Mouse (Mus musculus): ENCODE data around the gene Zbtb3. TPM values are rescaled to one million over a fixed set of nuclear protein-coding genes. Genes with fewer than 3 reads are reported as not detected.

Gene Zbtb3
- total and polyA plus RNA-seq, 3 experiments: 1.2 to 2.5 (median 2.2) TPM

DNA sequence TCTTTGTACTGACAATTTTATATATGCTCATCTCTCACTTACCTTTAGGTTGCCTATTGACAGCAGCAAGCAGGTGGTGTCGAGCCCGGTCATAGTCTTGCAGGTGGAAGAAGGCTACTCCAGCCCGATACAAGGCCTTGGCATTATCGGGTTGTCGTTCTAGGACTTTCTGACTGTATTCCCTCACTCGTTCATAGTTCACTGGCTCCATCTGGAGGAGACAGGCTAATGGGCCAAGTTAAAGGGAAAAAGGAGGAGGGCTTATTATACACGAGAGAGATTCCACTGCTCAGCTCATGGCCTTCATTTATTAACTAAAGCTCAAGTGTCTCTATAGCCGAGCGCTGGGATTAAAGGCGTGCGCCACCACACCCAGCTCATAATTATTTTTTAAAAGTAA lies 13.5 kb downstream of the Zbtb3 start:
- no peak for DNase-seq (ENCODE audit: extremely low read depth)
- in situ Hi-C loops (cut with MboI; ENCODE audit: low pct_ligation_motif_present, low pct_unique_long_range_greater_than_20kb, low sequenced_read_pairs): no loop called here
- Histone ChIP-seq H3K4me1 (ENCODE audit: control insufficient read depth in 1 of 2, insufficient read depth in 2 of 2) (peaks cover 10 to 34% of the 10 kb centered on the region in 2 experiments), H3K9ac (ENCODE audit: insufficient read depth, low read depth) (no peak overlapping the region), H3K79me2 (replicated peaks; ENCODE audit: control insufficient read depth, extremely low read depth, insufficient read depth, poor library complexity, severe bottlenecking) (peaks cover 48% of the 10 kb centered on the region), H3K27me3 (replicated peaks) (no peaks in the 10 kb centered on the region), H3K9me3 (replicated peaks; ENCODE audit: low read length) (no peaks in the 10 kb centered on the region), H3K4me3 (replicated peaks in 1 of 3; ENCODE audit: low read depth in 2 of 3, low read length in 2 of 3, poor library complexity in 1 of 3) (no peak overlapping the region), H3K4me2 (ENCODE audit: insufficient read depth, low read depth, poor library complexity, severe bottlenecking) (no peak overlapping the region; the same call in 1 of the 2 replicates), H3K27ac (ENCODE audit: insufficient read depth, low read depth) (no peak overlapping the region), H3K36me3 (replicated peaks in 1 of 2; ENCODE audit: control insufficient read depth in 1 of 2, insufficient read depth in 1 of 2, low read length in 1 of 2) (peaks cover 38 to 57% of the 10 kb centered on the region in 2 experiments)
- no peak for TF ChIP-seq MAZ (IDR thresholded peaks at IDR 0.05; ENCODE audit: low read depth, low read length)
- TF ChIP-seq RAD21 (IDR thresholded peaks at IDR 0.05; ENCODE audit: low read depth, low read length): peak; percentile 44
- peak; percentile 27; the same call in 1 of the 2 replicates for TF ChIP-seq SMC3 (IDR thresholded peaks at IDR 0.05; ENCODE audit: low read depth, low read length)
- peak in 1 of 2 experiments; percentile 47; a peak in 2 of 4 replicates for TF ChIP-seq CTCF (conservative IDR thresholded peaks at IDR 0.05 in 1 of 2, IDR thresholded peaks at IDR 0.05 in 1 of 2; ENCODE audit: low read depth in 2 of 2, low read length in 2 of 2)
- no peak for TF ChIP-seq MAFK (IDR thresholded peaks at IDR 0.05; ENCODE audit: insufficient replicate concordance, low read length)
- no peak for TF ChIP-seq ELF1 (IDR thresholded peaks at IDR 0.05; ENCODE audit: low read depth, low read length)
- TF ChIP-seq MXI1 (IDR thresholded peaks at IDR 0.05; ENCODE audit: low read depth, low read length): no peak
- TF ChIP-seq CHD1 (IDR thresholded peaks at IDR 0.05; ENCODE audit: low read depth, low read length): no peak
- TF ChIP-seq GABPA (IDR thresholded peaks at IDR 0.05; ENCODE audit: insufficient replicate concordance, low read depth, low read length): no peak
- TF ChIP-seq MAX (IDR thresholded peaks at IDR 0.05; ENCODE audit: low read length): no peak
- dilution Hi-C loops (cut with MboI; ENCODE audit: extremely low pct_ligation_motif_present, extremely low pct_unique_long_range_greater_than_20kb, low sequenced_read_pairs): no loop called here

DNA sequence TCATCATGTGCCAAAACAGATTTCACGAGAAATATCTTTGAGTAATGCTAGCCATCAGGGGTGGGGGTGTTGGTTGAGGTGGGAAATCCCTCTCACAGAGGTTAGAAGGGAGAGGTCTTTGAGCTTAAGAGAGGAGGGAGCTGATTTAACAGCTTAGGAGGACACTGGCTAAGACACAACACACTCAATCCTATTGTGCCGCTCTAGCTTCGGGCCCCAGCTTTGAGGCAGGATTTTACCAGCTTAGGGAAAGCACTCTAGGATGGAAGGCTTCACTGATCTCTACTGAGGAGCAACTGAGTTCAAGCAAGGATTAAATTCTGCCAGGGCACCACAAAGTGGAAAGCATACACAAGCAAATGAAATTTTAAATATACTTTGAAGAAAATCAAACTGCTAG lies 14.6 kb downstream of the Zbtb3 start:
- peaks cover 10 to 34% of the 10 kb centered on the region in 2 experiments for H3K4me1 ChIP-seq (ENCODE audit: control insufficient read depth in 1 of 2, insufficient read depth in 2 of 2)
- TF ChIP-seq E2F4 (IDR thresholded peaks at IDR 0.05; ENCODE audit: insufficient replicate concordance, low read depth, low read length): no peak
- TF ChIP-seq ELF1 (IDR thresholded peaks at IDR 0.05; ENCODE audit: low read depth, low read length): no peak
- no peak for TF ChIP-seq ETS1 (conservative IDR thresholded peaks at IDR 0.05; ENCODE audit: low read depth, low read length)
- TF ChIP-seq TCF12 (IDR thresholded peaks at IDR 0.05; ENCODE audit: low read depth, low read length): no peak
- TF ChIP-seq TBP (conservative IDR thresholded peaks at IDR 0.05; ENCODE audit: low read depth, low read length): no peak
- 0 out of 2 replicates have a peak, but pooled peaks have one; percentile 29 for TF ChIP-seq POLR2A (IDR thresholded peaks at IDR 0.05; ENCODE audit: low read depth, low read length)
- TF ChIP-seq GABPA (IDR thresholded peaks at IDR 0.05; ENCODE audit: insufficient replicate concordance, low read depth, low read length): no peak
- no peak for TF ChIP-seq JUN (IDR thresholded peaks at IDR 0.05; ENCODE audit: insufficient read depth, low read depth, low read length)
- TF ChIP-seq HCFC1 (IDR thresholded peaks at IDR 0.05; ENCODE audit: low read depth, low read length): no peak
- no peak for TF ChIP-seq USF1 (IDR thresholded peaks at IDR 0.05; ENCODE audit: low read depth, low read length)
- no peak for TF ChIP-seq ZMIZ1 (IDR thresholded peaks at IDR 0.05; ENCODE audit: low read depth, low read length)
- TF ChIP-seq EP300 (IDR thresholded peaks at IDR 0.05; ENCODE audit: low read length): no peak
- TF ChIP-seq MAZ (IDR thresholded peaks at IDR 0.05; ENCODE audit: low read depth, low read length): no peak
- no peak for TF ChIP-seq USF2 (conservative IDR thresholded peaks at IDR 0.05; ENCODE audit: low read depth, low read length)
- no peak for TF ChIP-seq CHD2 (IDR thresholded peaks at IDR 0.05; ENCODE audit: low read length)
- 0 out of 2 replicates have a peak, but pooled peaks have one; percentile 28 for TF ChIP-seq BHLHE40 (IDR thresholded peaks at IDR 0.05; ENCODE audit: low read depth, low read length)
- H3K36me3 ChIP-seq (replicated peaks in 1 of 2; ENCODE audit: control insufficient read depth in 1 of 2, insufficient read depth in 1 of 2, low read length in 1 of 2): peaks cover 33 to 51% of the 10 kb centered on the region in 2 experiments
- H3K4me3 ChIP-seq (replicated peaks in 1 of 3; ENCODE audit: low read depth in 2 of 3, low read length in 2 of 3, poor library complexity in 1 of 3): peak overlapping the region; percentile 22 to 31 (median 27)
- peak overlapping the region; percentile 95; the same call in 1 of the 2 replicates for H3K9ac ChIP-seq (ENCODE audit: insufficient read depth, low read depth)
- dilution Hi-C loops (cut with MboI; ENCODE audit: extremely low pct_ligation_motif_present, extremely low pct_unique_long_range_greater_than_20kb, low sequenced_read_pairs) (no loop called here), in situ Hi-C loops (cut with MboI; ENCODE audit: low pct_ligation_motif_present, low pct_unique_long_range_greater_than_20kb, low sequenced_read_pairs) (no loop called here)
- no peak for DNase-seq (ENCODE audit: extremely low read depth)
- peaks cover 55% of the 10 kb centered on the region for H3K79me2 ChIP-seq (replicated peaks; ENCODE audit: control insufficient read depth, extremely low read depth, insufficient read depth, poor library complexity, severe bottlenecking)
- no peaks in the 10 kb centered on the region for H3K9me3 ChIP-seq (replicated peaks; ENCODE audit: low read length)
- H3K4me2 ChIP-seq (ENCODE audit: insufficient read depth, low read depth, poor library complexity, severe bottlenecking): peak overlapping the region; percentile 81
- H3K27ac ChIP-seq (ENCODE audit: insufficient read depth, low read depth): no peak overlapping the region
- H3K27me3 ChIP-seq (replicated peaks): no peaks in the 10 kb centered on the region
